ENCODE assay signal across 8 mouse cellular contexts in genomic region chr7:45699523-45700141, GRCm38 (mm10). TPM values are rescaled to one million over a fixed set of nuclear protein-coding genes. Genes with fewer than 3 reads are reported as not detected.
DNase-seq lines count a peak whose midpoint lies in the region; ATAC-seq lines count a peak whose summit lies in the region.

Gene Car11 (plus strand): TSS chr7:45699843.

- H3K9ac ChIP-seq in forebrain, embryonic 11.5 days (ENCODE audit: low read length), result peak within 1 kb of the TSS; percentile 62
- peak within 1 kb of the TSS; percentile 66 for H3K9ac ChIP-seq in intestine, embryonic 16.5 days (ENCODE audit: low read depth, low read length)
- peak within 1 kb of the TSS; percentile 80 for H3K9ac ChIP-seq in midbrain, embryonic 13.5 days (replicated peaks)

- peak in 1 of 2 experiments; percentile 71 for DNase-seq in left cerebral cortex, adult 18-20 months (ENCODE audit: low spot score in 2 of 2)
- DNase-seq in left cerebral cortex, adult 11 months (ENCODE audit: low spot score), result no peak
- DNase-seq in brain, adult 2 months (ENCODE audit: low read depth, low spot score), result peak; percentile 78
- peak; percentile 65 for DNase-seq in forebrain, embryonic 11.5 days (ENCODE audit: low spot score)
- no peak for DNase-seq in embryo, embryonic 11 days

- WGBS in forebrain, embryonic 11.5 days, result under 1% methylated on average over 36 of the region's 36 CpGs
- 4% methylated on average over 36 of the region's 36 CpGs for WGBS in intestine, embryonic 16.5 days
- 2% methylated on average over 36 of the region's 36 CpGs for WGBS in midbrain, embryonic 13.5 days

- no peaks in the 10 kb centered on the region for H3K9me3 ChIP-seq in forebrain, embryonic 11.5 days (ENCODE audit: control insufficient read depth, low read length)
- H3K9me3 ChIP-seq in intestine, embryonic 16.5 days (ENCODE audit: control insufficient read depth, low read length), result no peaks in the 10 kb centered on the region
- H3K9me3 ChIP-seq in midbrain, embryonic 13.5 days, result no peaks in the 10 kb centered on the region

- peaks cover 10% of the 10 kb centered on the region for H3K4me1 ChIP-seq in forebrain, embryonic 11.5 days (replicated peaks; ENCODE audit: control insufficient read depth, insufficient read depth, low read length)
- H3K4me1 ChIP-seq in intestine, embryonic 16.5 days (ENCODE audit: control insufficient read depth, insufficient read depth, low read length), result peaks cover 23% of the 10 kb centered on the region
- peaks cover 57% of the 10 kb centered on the region for H3K4me1 ChIP-seq in midbrain, embryonic 13.5 days (replicated peaks)

- H3K4me2 ChIP-seq in forebrain, embryonic 11.5 days (ENCODE audit: low read depth, low read length, severe bottlenecking), result peak within 1 kb of the TSS; percentile 70
- H3K4me2 ChIP-seq in intestine, embryonic 16.5 days (ENCODE audit: low read depth, low read length), result peak within 1 kb of the TSS; percentile 75
- H3K4me2 ChIP-seq in midbrain, embryonic 13.5 days (replicated peaks), result peak within 1 kb of the TSS; percentile 92

- peaks cover 20% of the 10 kb centered on the region for H3K27me3 ChIP-seq in forebrain, embryonic 11.5 days (ENCODE audit: control insufficient read depth, insufficient read depth, low read length)
- peaks cover 24% of the 10 kb centered on the region for H3K27me3 ChIP-seq in intestine, embryonic 16.5 days (replicated peaks; ENCODE audit: control insufficient read depth, insufficient read depth, low read length)
- peaks cover 28% of the 10 kb centered on the region for H3K27me3 ChIP-seq in midbrain, embryonic 13.5 days

- H3K27ac ChIP-seq in forebrain, embryonic 11.5 days (ENCODE audit: low read depth, low read length), result no peak within 1 kb of the TSS
- H3K27ac ChIP-seq in intestine, embryonic 16.5 days (ENCODE audit: low read length), result no peak within 1 kb of the TSS
- H3K27ac ChIP-seq in midbrain, embryonic 13.5 days, result peak within 1 kb of the TSS; percentile 85

- ATAC-seq in forebrain, embryonic 11.5 days (replicated peaks; ENCODE audit: low FRiP score), result no peak
- no peak for ATAC-seq in intestine, embryonic 16.5 days
- ATAC-seq in midbrain, embryonic 13.5 days, result no peak
- ATAC-seq in inflammation-experienced regulatory T-cells, adult 6 months, result no peak

- no peaks in the 10 kb centered on the region for H3K36me3 ChIP-seq in forebrain, embryonic 11.5 days (ENCODE audit: control insufficient read depth, insufficient read depth, low read length)
- no peaks in the 10 kb centered on the region for H3K36me3 ChIP-seq in intestine, embryonic 16.5 days (ENCODE audit: control insufficient read depth, insufficient read depth, low read length)
- H3K36me3 ChIP-seq in midbrain, embryonic 13.5 days, result no peaks in the 10 kb centered on the region

- peak within 1 kb of the TSS; percentile 32 for H3K4me3 ChIP-seq in forebrain, embryonic 11.5 days (ENCODE audit: low read depth, low read length)
- H3K4me3 ChIP-seq in intestine, embryonic 16.5 days (ENCODE audit: low read length), result peak within 1 kb of the TSS; percentile 43
- H3K4me3 ChIP-seq in midbrain, embryonic 13.5 days (replicated peaks), result peak within 1 kb of the TSS; percentile 52

RNA-seq across cellular contexts. Expression of gene Car11, which starts in this region (rescaled TPM):
- 100 to 1,000 TPM; 215 to 220 TPM for total RNA-seq in left cerebral cortex, adult 18-20 months (2021)
- 3.6 and 4.1 TPM in 2 replicates for polyA plus RNA-seq in forebrain, embryonic 11.5 days (2014; fragmentation: Nextera tagmentation; extraction: Ambion mirVana)
- polyA plus RNA-seq in intestine, embryonic 16.5 days (2015; fragmentation: Nextera tagmentation; extraction: Ambion mirVana), result 4.1 and 5.3 TPM in 2 replicates
- polyA plus RNA-seq in midbrain, embryonic 13.5 days (2015; fragmentation: Nextera tagmentation; extraction: Ambion mirVana), result 35.9 and 40.0 TPM in 2 replicates
- 1 to 10 TPM in 2 of 3 experiments, not detected in 1; 1.5 TPM for polyA plus RNA-seq in inflammation-experienced regulatory T-cells, adult 6 months (2017; shearing (Covaris generic))

Comparison
In these comparisons a context has a peak if more than half of its experiments do, and no peak if none do; other contexts are left out.
1. DNase-seq: peak in brain, adult 2 months (single experiment) and forebrain, embryonic 11.5 days (single experiment); none in left cerebral cortex, adult 11 months (single experiment) and embryo, embryonic 11 days (single experiment).
2. Peak in every context shown above with its lines, with median percentiles within 50 percentile points of each other: H3K4me2 ChIP-seq, H3K4me3 ChIP-seq and H3K9ac ChIP-seq.